Mouse (Mus musculus) neural tube, embryonic 11.5 days (tissue): ENCODE results near the gene Safb2. TPM values are rescaled to one million over a fixed set of nuclear protein-coding genes. Genes with fewer than 3 reads are reported as not detected.

Experiments used
- ATAC-seq: fragments of 200-750 bp; cut with Nextera tagmentation; 2 replicates; pipeline ENCODE4 v1.8.0; 2017; ENCODE audit warnings: moderate number of reproducible peaks, mild to moderate bottlenecking, moderate TSS enrichment, moderate library complexity; ENCODE audit not compliant: insufficient read depth, low FRiP score, low TSS enrichment
- DNase-seq: peaks from one replicate; pipeline ENCODE4 v3.0.0-alpha.2; 2015; ENCODE audit warnings: low spot score
- H3K27ac ChIP-seq: fragments of 300-500 bp; sonication (generic); 2 replicates; pipeline ENCODE4 v1.5.1; 2014; ENCODE audit warnings: low read depth, mild to moderate bottlenecking, low read length
- H3K27me3 ChIP-seq: fragments of 300-500 bp; sonication (generic); 2 replicates; pipeline ENCODE4 v1.6.1; 2014; ENCODE audit warnings: mild to moderate bottlenecking, low read length, mixed read lengths; ENCODE audit not compliant: control insufficient read depth, insufficient read depth
- H3K36me3 ChIP-seq: fragments of 300-500 bp; sonication (generic); 2 replicates; pipeline ENCODE4 v1.6.1; 2014; ENCODE audit warnings: mild to moderate bottlenecking, low read length, moderate library complexity, mixed read lengths; ENCODE audit not compliant: control insufficient read depth, insufficient read depth
- H3K4me1 ChIP-seq: fragments of 300-500 bp; sonication (generic); 2 replicates; pipeline ENCODE4 v1.6.1; 2014; ENCODE audit warnings: low read length, mixed read lengths; ENCODE audit not compliant: control insufficient read depth, insufficient read depth
- H3K4me2 ChIP-seq: fragments of 300-500 bp; sonication (generic); 2 replicates; pipeline ENCODE4 v1.6.1; 2014; ENCODE audit warnings: low read depth, mild to moderate bottlenecking, moderate library complexity
- H3K4me3 ChIP-seq: fragments of 300-500 bp; sonication (generic); 2 replicates; pipeline ENCODE4 v1.5.1; 2014; ENCODE audit warnings: low read depth, low read length
- H3K9ac ChIP-seq: fragments of 300-500 bp; sonication (generic); 2 replicates; pipeline ENCODE4 v1.6.1; 2014; ENCODE audit warnings: mild to moderate bottlenecking, low read length
- H3K9me3 ChIP-seq: fragments of 300-500 bp; sonication (generic); 2 replicates; pipeline ENCODE4 v1.6.1; 2016; ENCODE audit warnings: low read length; ENCODE audit not compliant: control insufficient read depth
- WGBS: fragments of 180-500 bp; shearing (Covaris S2); extraction: QIAGEN DNeasy Blood & Tissue Kit; methylation state at CpG from one replicate; pipeline ENCODE4 v1.1.7; 2014; 5-methylcytosine and 5-hydroxymethylcytosine counted together
- polyA plus RNA-seq: library from polyadenylated mRNA; unstranded; fragments of >200 nt; fragmentation: Nextera tagmentation; extraction: Ambion mirVana; gene quantifications from 2 replicates; pipeline ENCODE4 v1.2.1, GENCODE M21; 2014

Safb2 gene
- polyA plus RNA-seq, 1 experiment from 2014 or later, result 56.8 TPM

DNA sequence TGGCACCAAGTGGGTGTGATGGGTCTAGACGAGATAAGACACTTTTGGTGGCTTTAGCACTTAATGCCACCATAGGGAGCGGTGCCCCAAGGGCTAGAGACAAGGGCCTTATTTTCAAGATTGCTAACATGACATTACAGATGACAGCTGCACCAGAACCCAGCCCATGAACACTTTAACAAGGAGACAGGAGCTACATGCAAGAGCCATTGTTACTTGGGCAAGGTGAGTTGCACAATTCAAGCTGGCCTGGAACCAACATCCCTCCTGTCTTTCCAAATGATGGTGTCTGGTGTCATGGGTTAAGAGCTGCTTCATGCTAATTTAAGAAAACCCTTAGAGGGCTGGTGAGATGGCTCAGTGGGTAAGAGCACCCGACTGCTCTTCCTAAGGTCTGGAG lies 25.0 kb downstream of the Safb2 start:
- no peak for ATAC-seq
- Histone ChIP-seq H3K27ac (no peak overlapping the region), H3K9me3 (no peaks in the 10 kb centered on the region), H3K27me3 (no peaks in the 10 kb centered on the region), H3K36me3 (peaks cover 28% of the 10 kb centered on the region), H3K4me2 (no peak overlapping the region), H3K9ac (no peak overlapping the region), H3K4me1 (no peaks in the 10 kb centered on the region), H3K4me3 (no peak overlapping the region)
- WGBS, result 74% methylated on average over 3 of the region's 3 CpGs
- no peak for DNase-seq

DNA sequence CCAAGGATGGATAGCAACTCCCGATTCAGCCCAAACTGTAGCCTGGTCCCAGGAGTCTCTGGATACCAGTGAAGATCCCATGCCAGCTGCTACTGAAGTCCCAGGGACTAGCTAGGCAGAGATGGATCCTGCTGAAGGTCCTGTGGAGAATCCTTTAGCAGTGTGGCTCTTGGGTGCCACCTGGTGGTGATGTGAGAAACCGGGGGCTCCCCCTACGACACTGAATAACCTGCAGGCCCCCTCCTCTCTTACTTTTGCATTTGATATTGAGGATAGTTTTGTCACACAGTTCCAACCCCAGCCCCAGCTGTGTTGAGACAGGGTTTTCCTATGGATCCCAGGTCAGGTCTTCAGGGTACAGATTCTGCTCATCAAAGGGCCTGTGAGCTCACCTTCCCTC lies 25.9 kb downstream of the Safb2 start:
- DNase-seq (peak; percentile 77), ATAC-seq (peak; percentile 56; the same call in 1 of the 2 replicates)
- H3K9me3 ChIP-seq, result no peaks in the 10 kb centered on the region
- no peak overlapping the region for H3K27ac ChIP-seq
- 25% methylated on average over 3 of the region's 3 CpGs for WGBS
- no peaks in the 10 kb centered on the region for H3K4me1 ChIP-seq
- H3K36me3 ChIP-seq, result peaks cover 19% of the 10 kb centered on the region
- no peak overlapping the region for H3K4me2 ChIP-seq
- H3K27me3 ChIP-seq, result no peaks in the 10 kb centered on the region
- no peak overlapping the region for H3K4me3 ChIP-seq
- H3K9ac ChIP-seq, result no peak overlapping the region

DNA sequence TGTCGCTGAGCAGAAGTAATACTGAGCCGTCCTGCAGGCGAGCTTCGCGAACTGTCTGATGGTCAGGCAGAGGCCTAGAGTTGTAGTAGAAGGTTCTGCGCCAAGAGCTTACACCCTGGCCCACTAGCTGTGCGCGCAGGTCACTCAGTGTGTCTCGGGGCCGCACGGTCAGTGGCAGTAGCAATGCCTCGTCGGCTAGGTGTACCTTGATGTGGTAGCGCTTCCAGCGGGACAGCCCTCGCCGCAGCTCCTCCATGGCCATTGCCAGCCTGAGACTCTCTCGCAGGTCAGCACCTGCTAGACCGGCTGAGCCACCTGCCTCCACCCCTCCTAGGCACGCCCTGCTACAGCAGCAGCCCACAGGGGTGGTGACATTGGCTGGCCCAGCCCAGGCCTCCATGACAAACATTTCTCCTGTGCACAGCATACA lies 30.2 kb downstream of the Safb2 start, which contains the start of gene Gm20219:
Gene Gm20219, minus strand, starts transcription at position 266 of the 430 bp plus-strand sequence.
- DNase-seq, result no peak
- no peaks in the 10 kb centered on the region for H3K9me3 ChIP-seq
- no peak for ATAC-seq
- H3K9ac ChIP-seq, result no peak within 1 kb of the TSS
- no peak within 1 kb of the TSS for H3K27ac ChIP-seq
- no peaks in the 10 kb centered on the region for H3K27me3 ChIP-seq
- H3K36me3 ChIP-seq, result no peaks in the 10 kb centered on the region; the same call in 1 of the 2 replicates
- no peak within 1 kb of the TSS for H3K4me3 ChIP-seq
- no peak within 1 kb of the TSS for H3K4me2 ChIP-seq
- peaks cover 9% of the 10 kb centered on the region; the same call in 1 of the 2 replicates for H3K4me1 ChIP-seq
- 80% methylated on average over 20 of the region's 20 CpGs for WGBS

DNA sequence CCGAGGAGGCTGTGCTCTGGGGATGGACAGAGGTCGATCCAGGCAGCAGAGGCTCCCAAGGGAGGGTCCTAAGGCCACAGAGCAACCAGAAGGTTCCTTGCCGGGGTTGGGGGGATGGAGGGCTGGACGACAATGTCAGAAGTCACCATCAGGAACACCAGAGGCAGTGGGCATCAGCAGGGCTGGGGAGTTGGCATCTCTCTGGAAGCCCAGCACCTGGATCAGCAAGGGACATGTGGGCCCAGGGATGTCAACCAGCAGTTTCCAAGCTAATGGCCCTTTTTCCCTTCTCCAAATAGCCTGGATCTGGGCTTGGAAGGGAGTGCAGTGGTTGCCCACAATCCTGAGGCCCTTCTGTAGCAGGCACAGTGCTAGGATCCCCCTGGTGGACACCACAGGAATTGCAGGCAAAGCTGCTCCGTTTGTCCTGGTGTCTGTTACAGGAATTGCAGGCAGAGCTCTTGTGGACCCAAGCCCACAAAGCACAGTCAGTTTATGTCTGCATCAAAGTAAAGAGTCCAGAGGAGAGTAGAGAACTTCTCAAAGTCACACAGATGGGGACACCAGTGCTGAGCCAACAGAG lies 31.5 kb downstream of the Safb2 start:
- peak overlapping the region; percentile 63; the same call in 1 of the 2 replicates for H3K27ac ChIP-seq
- H3K4me3 ChIP-seq, result no peak overlapping the region
- H3K4me2 ChIP-seq, result no peak overlapping the region
- ATAC-seq, result peak; percentile 24
- H3K36me3 ChIP-seq, result no peaks in the 10 kb centered on the region; the same call in 1 of the 2 replicates
- WGBS, result 59% methylated on average over 5 of the region's 5 CpGs
- peaks cover 9% of the 10 kb centered on the region; the same call in 1 of the 2 replicates for H3K4me1 ChIP-seq
- no peaks in the 10 kb centered on the region for H3K27me3 ChIP-seq
- H3K9me3 ChIP-seq, result no peaks in the 10 kb centered on the region
- DNase-seq, result peak; percentile 79
- no peak overlapping the region for H3K9ac ChIP-seq

DNA sequence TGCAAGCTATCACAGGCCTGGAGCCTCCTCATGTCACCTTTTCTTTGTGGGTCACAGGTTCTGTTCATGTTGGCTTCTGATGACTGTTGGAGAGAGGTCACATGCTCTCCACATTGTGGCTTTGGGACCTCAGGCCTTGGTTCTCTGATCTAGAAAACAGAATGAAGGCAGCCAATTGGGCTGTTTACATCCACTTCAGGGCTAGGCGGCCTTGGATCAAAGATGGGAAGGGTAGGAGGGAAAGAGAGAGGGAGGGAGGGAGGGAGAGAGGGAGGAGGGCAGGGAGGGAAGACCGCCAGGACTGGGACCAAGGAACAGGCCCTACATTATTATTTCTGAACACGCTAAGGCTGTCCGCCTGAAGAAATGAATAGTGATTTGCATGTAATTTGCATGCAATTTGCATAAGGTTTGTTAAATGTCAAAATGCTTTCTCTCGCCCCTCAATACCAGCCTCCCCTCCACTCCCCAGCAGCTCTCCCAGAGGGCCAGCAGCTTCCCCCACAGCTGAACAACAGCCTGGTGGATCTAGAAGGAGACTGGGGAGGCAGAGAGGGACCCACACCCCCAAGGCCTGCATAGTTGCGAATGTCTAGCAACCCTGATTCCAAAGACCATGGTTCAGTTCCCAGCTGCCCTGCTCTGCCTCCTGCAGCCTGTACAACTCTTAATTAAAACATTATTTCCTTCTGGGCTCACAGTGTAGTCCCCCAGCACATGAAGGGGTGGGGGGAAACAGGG lies 32.4 kb downstream of the Safb2 start:
- Histone ChIP-seq H3K9me3 (no peaks in the 10 kb centered on the region), H3K27me3 (no peaks in the 10 kb centered on the region), H3K36me3 (no peaks in the 10 kb centered on the region; the same call in 1 of the 2 replicates), H3K27ac (peak overlapping the region; percentile 63; the same call in 1 of the 2 replicates), H3K4me1 (peaks cover 9% of the 10 kb centered on the region; the same call in 1 of the 2 replicates), H3K9ac (no peak overlapping the region), H3K4me2 (no peak overlapping the region), H3K4me3 (no peak overlapping the region)
- 54% methylated on average over 6 of the region's 6 CpGs for WGBS
- DNase-seq (peak; percentile 39), ATAC-seq (peak; percentile 69)

DNA sequence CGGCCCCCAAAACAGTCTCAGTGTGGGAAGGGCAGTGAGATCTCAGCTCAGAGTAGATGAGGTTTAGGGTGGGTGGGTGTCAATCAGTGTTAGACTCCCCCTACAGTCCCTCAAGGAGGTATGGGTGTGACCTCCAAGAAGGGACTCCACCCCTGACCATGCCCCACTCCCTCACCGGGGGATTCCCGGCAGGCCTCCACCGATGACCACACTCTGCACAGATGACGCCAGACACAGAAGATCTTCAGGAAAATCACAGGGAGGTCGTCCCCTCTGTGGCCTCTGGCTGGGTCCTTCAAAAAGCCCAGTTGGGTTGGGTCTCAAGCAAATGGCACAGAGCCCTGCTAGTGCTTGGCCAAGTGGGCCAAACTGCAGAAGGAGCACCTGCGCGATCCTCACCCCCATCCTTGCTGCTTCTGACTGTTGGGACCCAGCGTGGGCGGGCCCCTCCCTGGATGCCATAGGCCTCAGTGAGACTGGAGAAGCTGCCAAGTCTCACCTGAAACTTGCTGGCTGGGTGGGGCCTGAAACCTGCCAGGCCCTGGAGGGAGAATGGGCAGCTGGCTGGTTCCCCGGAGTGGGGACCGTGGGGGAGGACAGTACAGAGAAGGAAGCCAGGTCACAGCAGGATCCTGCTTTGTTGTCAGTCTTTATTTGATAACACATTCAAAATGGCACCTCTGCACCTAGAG lies 33.5 kb downstream of the Safb2 start:
- H3K9ac ChIP-seq, result no peak overlapping the region

DNA sequence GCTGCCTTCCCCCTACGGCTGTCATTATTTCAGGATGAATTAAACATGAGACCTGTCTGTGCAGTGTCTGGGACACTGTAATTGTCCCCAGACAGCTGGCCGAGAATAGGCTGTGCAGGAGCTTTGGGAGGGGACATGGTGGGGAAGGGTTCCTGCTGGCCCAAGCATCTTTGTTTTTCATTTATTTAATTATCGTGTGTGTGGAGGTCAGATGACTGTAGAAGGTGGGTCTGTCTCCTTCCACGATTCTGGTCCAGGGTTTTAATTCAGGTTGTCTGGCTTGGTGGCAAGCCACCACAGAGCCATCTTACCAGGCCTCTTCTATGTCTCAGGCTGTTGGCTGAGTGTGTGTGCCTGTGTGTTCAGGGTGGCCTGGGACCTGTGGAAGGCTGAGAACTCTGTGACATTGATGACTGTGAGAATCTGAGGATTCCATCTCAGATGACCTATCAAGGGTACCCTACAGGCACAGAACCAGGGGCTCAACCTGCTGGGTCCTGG lies 35.7 kb downstream of the Safb2 start:
- H3K27ac ChIP-seq, result no peak overlapping the region
- H3K9me3 ChIP-seq, result no peaks in the 10 kb centered on the region
- ATAC-seq (no peak), DNase-seq (peak; percentile 11)
- no peaks in the 10 kb centered on the region; the same call in 1 of the 2 replicates for H3K36me3 ChIP-seq
- 50% methylated on average over 4 of the region's 4 CpGs for WGBS
- H3K9ac ChIP-seq, result no peak overlapping the region
- peaks cover 9% of the 10 kb centered on the region; the same call in 1 of the 2 replicates for H3K4me1 ChIP-seq
- H3K27me3 ChIP-seq, result no peaks in the 10 kb centered on the region
- H3K4me3 ChIP-seq, result no peak overlapping the region
- no peak overlapping the region for H3K4me2 ChIP-seq

More for the DNA sequence above, 33.5 kb downstream of the Safb2 start:
- no peaks in the 10 kb centered on the region for H3K27me3 ChIP-seq
- no peak overlapping the region for H3K27ac ChIP-seq
- H3K4me1 ChIP-seq, result peaks cover 9% of the 10 kb centered on the region; the same call in 1 of the 2 replicates
- H3K4me3 ChIP-seq, result no peak overlapping the region
- no peak overlapping the region for H3K4me2 ChIP-seq
- 75% methylated on average over 12 of the region's 12 CpGs for WGBS
- H3K9me3 ChIP-seq, result no peaks in the 10 kb centered on the region
- DNase-seq (peak; percentile 8), ATAC-seq (no peak)
- H3K36me3 ChIP-seq, result no peaks in the 10 kb centered on the region; the same call in 1 of the 2 replicates

DNA sequence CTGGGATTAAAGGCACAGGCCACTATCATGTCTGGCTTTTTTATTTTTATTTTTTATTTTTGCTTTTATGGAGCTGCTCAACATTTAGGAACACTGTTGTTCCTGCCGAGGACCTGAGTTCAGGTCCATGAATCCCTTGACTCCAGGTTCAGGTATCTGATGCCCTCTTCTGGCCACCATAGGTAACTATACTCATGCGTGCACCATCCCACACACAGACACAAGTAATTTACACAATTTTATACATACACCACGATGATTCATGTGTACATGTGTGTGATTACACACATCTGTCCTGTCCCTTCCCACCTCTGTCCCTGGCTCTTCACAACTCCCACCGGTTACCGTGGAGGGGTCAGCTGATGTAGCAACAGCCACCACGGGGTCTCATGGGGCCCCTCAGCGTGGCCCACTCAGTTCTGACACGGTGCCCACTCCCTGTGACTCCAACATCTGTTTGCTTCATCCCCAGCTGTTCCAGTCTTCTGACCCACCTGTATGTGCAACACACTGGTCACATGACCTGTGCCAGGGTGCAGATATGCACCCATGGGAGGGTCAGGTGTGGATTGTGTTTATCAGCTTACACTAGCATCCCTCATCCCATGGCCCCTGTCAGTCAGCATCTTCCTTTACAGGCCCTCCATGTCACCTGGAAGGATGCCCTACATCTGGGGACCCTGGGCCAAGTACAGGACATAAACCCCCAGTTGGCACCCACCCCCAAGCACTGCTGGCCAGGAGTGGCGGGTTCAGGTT lies 36.4 kb downstream of the Safb2 start:
- H3K9me3 ChIP-seq, result no peaks in the 10 kb centered on the region
- peaks cover 9% of the 10 kb centered on the region; the same call in 1 of the 2 replicates for H3K4me1 ChIP-seq
- no peaks in the 10 kb centered on the region for H3K27me3 ChIP-seq
- 74% methylated on average over 9 of the region's 9 CpGs for WGBS
- H3K4me2 ChIP-seq, result no peak overlapping the region
- ATAC-seq (no peak), DNase-seq (peak; percentile 6)
- no peak overlapping the region for H3K27ac ChIP-seq
- no peak overlapping the region for H3K4me3 ChIP-seq
- H3K36me3 ChIP-seq, result no peaks in the 10 kb centered on the region; the same call in 1 of the 2 replicates
- H3K9ac ChIP-seq, result no peak overlapping the region
